Mouse (Mus musculus) kidney, adult 2 months (tissue): Measurements from ENCODE around the gene Akap1. TPM values are rescaled to one million over a fixed set of nuclear protein-coding genes. Genes with fewer than 3 reads are reported as not detected.
"Not testable (repeated sequence)": the region's sequence is repeated elsewhere in the genome, so short reads cannot be mapped to it uniquely, and the experiment has no call there.

ENCODE experiments used
- DNase-seq: peaks from one replicate; pipeline ENCODE4 v3.0.0; 2021
- H3K27ac ChIP-seq: fragments of 200-500 bp; 2 replicates; pipeline ENCODE4 v1.5.1; 2012; ENCODE audit warnings: low read depth, low read length, control low read depth, inconsistent platforms; ENCODE audit not compliant: insufficient read depth
- H3K27me3 ChIP-seq: fragments of 200-500 bp; replicated peaks from 2 replicates; pipeline ENCODE4 v1.6.1; 2012; ENCODE audit warnings: mild to moderate bottlenecking, moderate library complexity, low read length, inconsistent platforms; ENCODE audit not compliant: control insufficient read depth, insufficient read depth
- H3K36me3 ChIP-seq: fragments of 200-500 bp; 2 replicates; pipeline ENCODE4 v1.6.1; 2012; ENCODE audit warnings: mild to moderate bottlenecking, moderate library complexity, low read length, inconsistent platforms; ENCODE audit not compliant: control insufficient read depth, insufficient read depth
- H3K4me1 ChIP-seq: fragments of 200-500 bp; 2 replicates; pipeline ENCODE4 v1.6.1; 2011; ENCODE audit warnings: low read length; ENCODE audit not compliant: control insufficient read depth, insufficient read depth
- H3K4me3 ChIP-seq: fragments of 200-500 bp; 2 replicates; pipeline ENCODE4 v1.5.1; 2011; ENCODE audit warnings: mild to moderate bottlenecking, low read depth, low read length, control low read depth; ENCODE audit not compliant: insufficient read depth
- CTCF ChIP-seq: fragments of 200-500 bp; conservative IDR thresholded peaks from 2 replicates; pipeline ENCODE4 v1.5.1; 2011; ENCODE audit warnings: low read depth, mild to moderate bottlenecking, control low read depth, low read length, moderate library complexity, mixed read lengths; ENCODE audit not compliant: insufficient read depth, insufficient read length
- POLR2A ChIP-seq: fragments of 200-500 bp; IDR thresholded peaks from one replicate; pipeline ENCODE4 v1.6.1; 2011; ENCODE audit warnings: low read depth, low read length, control low read depth
- WGBS: fragments of 180-500 bp; shearing (Covaris S2); methylation state at CpG from one replicate; pipeline ENCODE4 v1.1.7; 2018; 5-methylcytosine and 5-hydroxymethylcytosine counted together
- polyA plus RNA-seq: library from polyadenylated mRNA; depleted of rRNA; stranded (reverse); fragments of >200 nt; gene quantifications from 2 replicates; pipeline ENCODE4 v1.2.3, GENCODE M21; 2012

Gene Akap1
- polyA plus RNA-seq, 1 experiment = 72.6 TPM

DNA sequence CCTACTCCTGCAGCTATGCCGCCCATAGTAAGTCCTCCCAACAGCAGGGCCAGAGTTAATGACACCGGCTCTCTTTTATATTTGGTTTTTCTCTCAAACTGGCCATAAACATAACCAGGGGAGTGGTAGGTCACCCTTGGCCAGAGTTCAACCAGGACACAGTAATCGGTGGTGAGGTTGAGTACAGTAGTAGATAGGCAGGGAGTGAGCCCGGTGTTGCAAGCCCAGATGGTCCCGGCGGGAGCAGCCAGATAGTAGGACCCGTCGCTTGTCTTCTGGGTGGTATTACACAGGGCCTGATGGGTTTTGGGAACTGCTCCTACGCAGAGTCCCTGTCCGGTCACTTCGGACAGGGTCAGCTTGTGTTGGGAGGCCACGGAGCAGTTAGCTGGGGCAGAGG, 27.1 kb upstream of the Akap1 start:
- peak; percentile 63 for DNase-seq
- not testable (repeated sequence) for H3K27ac ChIP-seq, H3K27me3 ChIP-seq, H3K4me1 ChIP-seq, H3K4me3 ChIP-seq, H3K36me3 ChIP-seq
- 93% methylated on average over 12 of the region's 12 CpGs for WGBS

DNA sequence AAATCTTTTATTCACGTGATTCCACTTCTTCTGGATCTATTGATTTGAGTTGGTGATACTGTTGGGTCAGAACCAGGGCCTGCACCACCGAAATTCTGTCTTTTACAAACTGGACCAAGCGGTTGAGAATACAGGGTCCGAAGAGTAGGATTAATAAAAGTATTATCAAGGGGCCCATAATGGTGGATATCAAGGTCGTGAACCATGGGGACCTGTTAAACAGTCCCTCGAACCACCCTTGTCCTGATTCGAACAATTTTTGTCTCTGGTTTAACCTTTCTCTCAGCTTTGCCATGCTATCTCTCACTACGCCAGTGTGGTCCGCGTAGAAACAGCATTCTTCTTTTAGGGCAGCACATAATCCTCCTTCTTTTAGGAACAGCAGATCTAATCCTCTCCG, 26.5 kb upstream of the Akap1 start:
- H3K4me1 ChIP-seq, DNase-seq, H3K27ac ChIP-seq, H3K36me3 ChIP-seq, H3K27me3 ChIP-seq, H3K4me3 ChIP-seq: not testable (repeated sequence)
- WGBS = 92% methylated on average over 8 of the region's 11 CpGs

DNA sequence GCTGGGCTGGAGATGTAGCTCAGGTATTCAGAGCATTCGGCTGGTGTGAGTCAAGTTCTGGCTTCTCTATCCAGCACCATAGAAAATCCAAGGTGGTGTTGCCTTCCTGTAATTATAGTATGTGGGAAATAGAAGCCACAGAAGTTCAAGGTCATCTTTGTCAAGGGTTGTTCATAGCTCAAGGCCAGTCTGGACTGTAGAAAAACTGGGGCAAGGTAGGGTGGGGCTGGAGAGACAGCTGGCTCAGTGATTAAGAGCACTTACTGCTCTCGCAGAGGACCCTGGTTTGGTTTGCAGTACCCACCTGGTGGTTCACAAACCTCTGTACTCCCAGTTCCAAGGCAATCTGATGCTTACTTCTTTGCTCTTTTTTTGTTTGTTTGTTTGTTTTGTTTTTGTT, 24.6 kb upstream of the Akap1 start:
- 80% methylated on average over 2 of the region's 2 CpGs for WGBS
- DNase-seq = no peak
- no peaks in the 10 kb centered on the region for H3K4me1 ChIP-seq
- no peak overlapping the region for H3K27ac ChIP-seq
- H3K36me3 ChIP-seq = no peaks in the 10 kb centered on the region
- TF ChIP-seq POLR2A (no peak), CTCF (no peak)
- no peak overlapping the region for H3K4me3 ChIP-seq
- H3K27me3 ChIP-seq = no peaks in the 10 kb centered on the region

DNA sequence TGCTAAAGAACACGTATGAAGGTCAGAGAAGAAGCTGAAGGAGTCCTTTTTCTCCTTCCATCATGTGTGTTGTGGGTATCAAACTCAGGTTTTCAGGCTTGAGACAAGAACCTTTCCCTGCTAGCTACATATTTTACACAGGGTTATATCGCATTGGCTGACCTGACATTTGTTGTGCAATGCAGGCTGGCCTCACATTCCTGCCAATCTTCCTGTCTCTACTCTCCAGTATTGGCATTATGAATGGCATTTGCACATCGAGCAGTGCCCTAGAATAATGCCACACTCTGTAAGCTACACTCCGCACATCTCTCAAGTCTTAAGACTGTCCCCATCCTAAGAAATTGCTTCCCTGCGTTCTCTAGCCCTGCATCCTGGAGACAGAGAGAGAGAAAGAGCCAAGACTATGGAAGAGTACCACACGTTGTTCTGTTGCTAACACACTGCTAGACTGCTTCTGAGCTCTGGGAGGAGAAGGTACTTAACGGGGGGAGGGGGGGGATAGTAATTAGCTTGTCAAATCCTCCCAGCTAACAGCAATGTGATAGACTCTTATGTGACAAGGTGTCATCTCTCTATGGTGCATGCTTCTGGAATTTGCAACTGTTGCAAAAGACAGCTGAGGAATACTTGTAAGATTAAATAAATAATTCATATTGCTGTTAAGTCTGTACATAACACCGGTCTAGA, 20.1 kb upstream of the Akap1 start:
- TF ChIP-seq POLR2A = no peak
- no peak for TF ChIP-seq CTCF
- DNase-seq = no peak
- no peak overlapping the region for H3K4me3 ChIP-seq
- no peaks in the 10 kb centered on the region for H3K27me3 ChIP-seq
- H3K36me3 ChIP-seq = no peaks in the 10 kb centered on the region
- H3K4me1 ChIP-seq = no peaks in the 10 kb centered on the region; the same call in 1 of the 2 replicates
- H3K27ac ChIP-seq = no peak overlapping the region
- WGBS = 66% methylated on average over 8 of the region's 8 CpGs

DNA sequence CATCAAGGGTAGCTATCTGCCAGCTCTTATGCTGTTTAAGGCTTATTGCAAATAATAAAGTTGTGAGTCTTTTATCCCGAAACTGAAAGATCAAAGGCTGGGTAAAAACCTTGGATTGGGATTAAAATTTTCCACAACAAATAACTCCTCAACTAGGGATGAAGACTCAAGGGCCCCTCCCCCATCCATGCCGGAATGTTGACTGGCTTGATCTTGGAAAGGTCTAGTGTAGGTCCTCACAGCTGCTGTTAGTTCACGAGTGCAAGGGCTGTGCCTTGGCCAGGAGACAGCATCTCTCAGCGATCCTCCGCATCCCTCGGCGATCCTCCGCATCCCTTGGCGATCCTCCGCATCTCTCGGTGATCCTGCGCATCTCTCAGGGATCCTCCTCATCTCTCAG, 13.6 kb upstream of the Akap1 start:
- TF ChIP-seq POLR2A = no peak
- TF ChIP-seq CTCF = no peak
- peaks cover 4% of the 10 kb centered on the region; the same call in 1 of the 2 replicates for H3K4me1 ChIP-seq
- 93% methylated on average over 12 of the region's 12 CpGs for whole genome bisulfite sequencing
- DNase-seq = no peak
- H3K27ac ChIP-seq = no peak overlapping the region
- H3K4me3 ChIP-seq = no peak overlapping the region
- H3K36me3 ChIP-seq = no peaks in the 10 kb centered on the region
- no peaks in the 10 kb centered on the region for H3K27me3 ChIP-seq

DNA sequence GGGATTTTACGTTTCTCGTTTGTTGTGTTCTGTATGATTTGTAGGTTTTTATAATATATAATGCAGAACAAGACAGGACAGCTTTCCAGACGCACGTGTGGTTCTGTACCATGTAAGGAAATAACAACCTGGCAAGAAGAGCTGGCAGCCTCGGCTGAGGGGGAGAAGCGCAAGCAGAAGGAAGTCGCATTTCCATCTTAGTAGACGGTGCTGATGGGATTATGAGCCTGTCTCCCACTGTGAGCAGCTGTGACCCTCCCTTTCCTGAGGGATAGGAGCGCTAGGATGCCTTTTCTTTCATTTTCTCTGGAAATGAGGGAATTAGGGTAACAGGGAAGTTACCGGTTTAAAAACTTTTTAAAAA, 9.3 kb upstream of the Akap1 start:
- Histone ChIP-seq H3K4me1 (peaks cover 5% of the 10 kb centered on the region; the same call in 1 of the 2 replicates), H3K27me3 (no peaks in the 10 kb centered on the region), H3K36me3 (no peaks in the 10 kb centered on the region), H3K27ac (no peak overlapping the region), H3K4me3 (peak overlapping the region; percentile 14)
- WGBS = 8% methylated on average over 10 of the region's 10 CpGs
- DNase-seq = no peak
- TF ChIP-seq CTCF (no peak), POLR2A (no peak)

DNA sequence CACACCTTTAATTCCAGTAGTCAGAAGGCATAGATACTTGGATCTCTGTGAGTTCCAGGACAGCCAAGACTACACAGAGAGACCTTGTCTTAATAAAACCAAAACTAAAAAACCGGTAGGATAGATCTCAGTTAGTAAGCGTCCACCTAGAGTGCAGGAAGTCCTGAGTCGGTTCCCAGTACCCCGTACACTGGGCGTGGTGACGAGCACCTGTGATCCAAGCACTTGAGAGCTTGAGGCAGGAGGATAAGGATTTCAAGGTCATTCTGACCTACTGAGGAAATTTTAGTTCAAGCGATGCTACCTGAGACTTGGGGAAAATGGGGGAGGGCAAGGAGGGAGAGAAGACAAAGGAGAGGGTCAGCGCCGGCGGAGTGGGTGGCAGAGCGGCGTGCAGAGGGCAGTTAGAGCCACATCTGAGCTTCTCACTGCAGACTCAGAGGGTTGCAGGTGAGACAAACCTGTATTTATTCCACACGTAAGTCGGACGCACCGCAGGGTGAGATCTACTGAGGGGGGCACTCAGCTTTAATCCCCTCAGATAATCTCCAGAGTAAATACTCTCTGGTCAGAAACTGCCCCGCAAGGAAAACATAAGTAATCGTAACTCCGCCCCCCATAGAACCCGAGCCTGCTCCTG, 8.8 kb upstream of the Akap1 start:
- H3K36me3 ChIP-seq = no peaks in the 10 kb centered on the region
- no peak for DNase-seq
- no peak overlapping the region for H3K27ac ChIP-seq
- WGBS = 8% methylated on average over 20 of the region's 20 CpGs
- TF ChIP-seq CTCF (no peak), POLR2A (no peak)
- no peaks in the 10 kb centered on the region for H3K27me3 ChIP-seq
- peaks cover 5% of the 10 kb centered on the region; the same call in 1 of the 2 replicates for H3K4me1 ChIP-seq
- H3K4me3 ChIP-seq = peak overlapping the region; percentile 38

DNA sequence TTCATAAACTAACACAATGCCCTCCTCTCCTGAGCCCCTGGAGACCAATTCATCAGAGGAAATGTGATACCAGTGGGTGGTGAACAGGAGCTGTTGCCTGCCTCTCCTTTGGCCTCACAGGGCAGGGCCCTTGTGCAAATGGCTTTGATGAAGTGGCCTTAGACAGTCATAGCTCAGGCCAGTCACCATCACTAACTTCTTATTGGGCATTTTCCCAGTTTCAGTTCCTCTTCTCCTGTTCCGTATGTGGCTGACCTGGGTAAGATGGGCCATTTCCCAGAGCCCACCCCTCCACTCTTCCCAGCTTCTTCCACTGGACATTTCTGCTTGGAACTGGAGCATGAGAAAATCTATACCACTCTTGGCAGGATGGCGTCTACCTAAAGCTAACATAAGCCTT, 5.1 kb upstream of the Akap1 start:
- WGBS = 84% methylated on average over 2 of the region's 2 CpGs
- Histone ChIP-seq H3K4me1 (peaks cover 9% of the 10 kb centered on the region; the same call in 1 of the 2 replicates), H3K36me3 (no peaks in the 10 kb centered on the region), H3K27me3 (no peaks in the 10 kb centered on the region), H3K27ac (no peak overlapping the region), H3K4me3 (no peak overlapping the region)
- no peak for DNase-seq
- TF ChIP-seq CTCF (no peak), POLR2A (no peak)
